Mouse (Mus musculus) v-Abl transformed pro-B cells (cell line): ENCODE measurements around the gene Pparg.

Source experiments
- in situ Hi-C, 2 experiments: fragments of 400-800 bp; cut with MboI; formaldehyde crosslinking; loops; one replicate each; pipeline ENCODE4 v1.15.1; 2025; ENCODE audit not compliant: unreplicated experiment in 2 of 2

Pparg gene

DNA sequence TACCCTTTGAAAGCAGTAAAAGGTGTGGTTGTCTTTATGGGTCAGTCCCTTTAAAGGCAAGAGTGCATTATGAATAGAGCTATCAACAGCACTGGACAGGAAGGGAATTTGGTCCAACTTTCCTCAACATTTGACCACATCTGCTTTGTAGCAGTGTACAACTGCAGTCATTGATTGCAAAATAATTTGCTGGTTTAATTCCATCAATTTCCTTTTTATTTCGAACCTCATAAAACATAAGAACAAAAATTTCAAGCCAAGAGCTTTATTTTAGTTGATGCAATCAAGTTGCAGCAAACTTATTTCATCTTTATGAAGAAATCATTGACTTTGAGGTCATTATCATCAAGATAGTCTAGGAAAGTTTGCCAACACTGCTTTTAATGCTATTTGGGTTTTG, 91.8 kb downstream of the Pparg start:
- in situ Hi-C loops, result no loop called here

- in situ Hi-C loops, result no loop called here
Measured at GRCm38 (mm10) chr6:115462743-115463337, 102.1 kb downstream of the Pparg start.

DNA sequence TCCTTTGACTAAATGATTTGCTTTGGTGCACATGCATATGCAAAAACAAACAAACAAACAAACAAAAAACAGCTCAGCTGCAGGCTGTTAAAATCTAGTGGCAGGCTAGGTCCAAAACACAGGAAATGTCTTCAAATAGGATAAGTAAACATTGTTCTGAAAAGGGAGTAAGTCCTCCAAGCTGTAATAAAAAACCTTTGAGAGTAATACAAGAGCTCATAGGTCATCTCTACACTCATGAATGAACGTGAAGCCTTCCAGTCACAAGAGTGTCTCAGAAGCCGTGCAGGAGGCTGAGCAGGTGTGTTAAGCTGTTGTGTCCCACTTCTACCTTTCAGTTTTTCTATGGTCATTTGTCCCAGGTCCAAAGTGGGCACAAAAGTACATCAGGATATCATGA, 102.6 kb downstream of the Pparg start:
- in situ Hi-C loops, result no loop called here

GRCm38 (mm10) chr6:115464661-115465060, 103.9 kb downstream of the Pparg start:
- in situ Hi-C loops, result no loop called here

GRCm38 (mm10) chr6:115465463-115465862, 104.7 kb downstream of the Pparg start:
- in situ Hi-C loops, result no loop called here

DNA sequence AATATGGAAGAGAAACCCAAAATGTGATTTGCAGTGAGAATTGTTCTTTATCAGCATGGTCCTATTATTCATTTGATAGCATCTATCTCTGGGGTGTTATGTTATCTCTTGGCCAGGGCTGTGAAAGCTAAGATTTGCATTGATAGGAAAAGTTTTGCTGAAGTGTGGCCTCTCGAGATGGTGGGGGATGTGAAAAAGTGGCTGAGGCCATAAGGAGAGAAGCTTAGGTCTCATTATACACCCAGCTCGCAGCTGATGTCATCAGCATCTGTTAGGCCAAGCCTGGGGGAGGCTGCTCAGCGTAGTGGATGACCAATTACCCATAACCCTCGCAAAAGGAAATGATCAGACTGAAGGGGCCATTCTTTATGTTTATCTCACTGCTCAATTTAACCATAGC, 105.1 kb downstream of the Pparg start:
- in situ Hi-C loops, result no loop called here

DNA sequence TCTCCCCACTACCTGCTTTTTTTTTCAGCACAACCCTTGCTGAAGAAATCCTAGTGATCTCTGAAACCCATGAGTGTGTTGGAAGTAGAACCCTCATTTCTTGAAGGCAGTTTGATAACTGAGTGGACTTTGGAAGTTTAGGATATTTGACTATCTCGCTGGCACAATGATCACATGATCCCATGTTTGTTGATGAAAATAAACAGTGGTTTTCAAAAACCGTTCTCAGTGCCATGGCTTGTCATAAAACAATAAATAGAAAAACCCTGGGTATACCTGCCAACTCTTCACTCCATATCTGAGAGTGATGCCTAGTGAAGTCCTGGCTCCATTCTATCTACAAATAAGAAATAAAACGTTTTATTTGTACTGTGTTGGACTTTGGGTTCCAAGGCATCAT, 105.8 kb downstream of the Pparg start:
- in situ Hi-C loops, result no loop called here

- in situ Hi-C loops, result no loop called here
Measured at GRCm38 (mm10) chr6:115469666-115470581, 109.2 kb downstream of the Pparg start.

GRCm38 (mm10) chr6:115471956-115472355, 111.2 kb downstream of the Pparg start:
- in situ Hi-C loops, result no loop called here

DNA sequence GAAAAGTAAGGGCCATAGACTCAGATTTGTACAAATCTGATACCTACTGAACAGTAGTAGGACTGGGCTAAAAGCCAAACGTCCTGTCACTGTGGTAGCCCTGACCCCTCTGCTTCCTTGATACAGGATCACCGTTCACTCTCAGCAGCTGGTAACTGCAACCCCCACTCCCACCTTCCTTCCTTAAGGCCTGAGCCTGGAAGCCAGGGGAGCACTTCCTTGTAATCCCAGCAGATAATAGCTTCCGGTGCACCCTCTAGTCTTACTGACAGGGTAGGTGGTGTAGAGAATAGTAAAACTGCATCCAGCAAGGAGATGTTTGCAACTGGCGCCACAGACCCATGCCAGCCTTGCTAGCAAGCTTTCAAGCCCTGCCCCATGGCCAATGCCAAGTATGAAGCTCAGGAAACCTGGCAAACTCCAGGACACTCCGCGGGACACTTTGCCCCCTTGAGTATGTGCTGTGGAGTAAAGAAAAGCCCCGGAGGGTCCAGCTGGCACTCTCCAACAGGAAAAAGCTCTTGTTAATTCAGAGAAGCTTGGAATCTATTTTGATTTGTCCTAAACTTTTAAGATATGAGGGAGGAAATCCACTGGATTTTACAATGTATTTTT, 116.4 kb downstream of the Pparg start:
- in situ Hi-C loops, result no loop called here

DNA sequence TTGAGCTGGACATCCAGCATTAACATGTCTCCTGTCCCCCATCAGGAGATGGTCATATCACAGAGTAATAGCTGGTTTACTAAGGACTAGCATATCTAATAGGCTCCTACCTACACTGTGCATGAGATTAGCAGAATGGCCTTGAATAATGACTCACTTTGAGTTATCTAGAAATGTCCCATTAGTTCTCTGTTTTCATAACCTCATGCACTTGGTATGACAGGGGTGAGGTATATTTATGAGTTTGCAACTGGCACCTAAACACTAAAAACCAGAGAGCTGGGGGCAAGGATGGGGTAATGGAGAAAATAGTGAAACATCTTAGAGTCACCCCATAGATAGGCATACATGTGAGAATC, 119.2 kb downstream of the Pparg start:
- in situ Hi-C loops, result no loop called here

GRCm38 (mm10) chr6:115480322-115481017, 119.7 kb downstream of the Pparg start:
- in situ Hi-C loops, result no loop called here

DNA sequence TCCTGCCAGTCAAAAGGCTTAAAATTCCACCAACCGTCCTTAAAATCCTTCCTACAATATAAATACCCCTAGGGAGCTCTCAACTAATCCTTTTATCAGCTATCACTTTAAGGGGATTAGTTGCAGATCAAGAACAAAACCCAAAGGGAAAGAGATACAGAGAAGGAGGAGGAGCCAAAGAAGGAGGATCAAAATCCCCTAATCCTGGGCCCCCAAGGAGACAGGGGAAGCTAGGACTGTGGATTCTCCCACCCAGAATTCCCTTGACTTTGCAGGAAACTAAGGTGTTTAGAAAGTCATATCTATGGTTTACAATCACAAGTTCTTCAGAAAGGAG, 120.2 kb downstream of the Pparg start:
- in situ Hi-C loops, result no loop called here

- in situ Hi-C loops, result no loop called here
Measured at GRCm38 (mm10) chr6:115481603-115482002, 120.9 kb downstream of the Pparg start.

DNA sequence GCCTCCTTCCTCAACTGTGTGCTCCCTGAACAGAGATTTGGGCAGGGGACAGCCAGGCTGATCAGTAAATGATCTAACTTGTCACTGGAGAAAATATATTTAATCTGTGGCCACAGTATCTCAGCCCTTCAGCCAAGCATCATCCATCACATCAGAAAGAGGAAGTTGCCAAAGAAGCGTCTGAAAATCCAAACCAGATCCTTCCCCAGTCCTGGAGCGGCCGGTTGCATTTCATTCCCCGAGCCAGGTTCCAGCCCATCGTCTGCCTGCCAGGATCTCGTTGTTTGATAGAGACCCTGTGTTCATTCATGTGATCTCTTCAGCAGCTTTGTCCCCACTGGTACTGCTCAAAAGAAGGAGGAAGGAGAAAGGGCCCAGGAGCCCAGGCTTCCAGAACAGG, 124.9 kb downstream of the Pparg start:
- in situ Hi-C loops, result no loop called here

DNA sequence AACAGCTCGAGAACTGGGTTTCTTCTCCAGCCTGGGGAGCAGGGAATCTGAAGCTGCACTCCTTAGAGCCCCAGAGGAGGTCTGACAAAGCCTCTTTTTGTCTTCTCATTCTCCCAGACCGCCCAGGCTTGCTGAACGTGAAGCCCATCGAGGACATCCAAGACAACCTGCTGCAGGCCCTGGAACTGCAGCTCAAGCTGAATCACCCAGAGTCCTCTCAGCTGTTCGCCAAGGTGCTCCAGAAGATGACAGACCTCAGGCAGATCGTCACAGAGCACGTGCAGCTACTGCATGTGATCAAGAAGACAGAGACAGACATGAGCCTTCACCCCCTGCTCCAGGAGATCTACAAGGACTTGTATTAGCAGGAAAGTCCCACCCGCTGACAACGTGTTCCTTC, 129.1 kb downstream of the Pparg start:
- in situ Hi-C loops, result no loop called here

GRCm38 (mm10) chr6:115492952-115493613, 132.3 kb downstream of the Pparg start:
- in situ Hi-C loops, result no loop called here

DNA sequence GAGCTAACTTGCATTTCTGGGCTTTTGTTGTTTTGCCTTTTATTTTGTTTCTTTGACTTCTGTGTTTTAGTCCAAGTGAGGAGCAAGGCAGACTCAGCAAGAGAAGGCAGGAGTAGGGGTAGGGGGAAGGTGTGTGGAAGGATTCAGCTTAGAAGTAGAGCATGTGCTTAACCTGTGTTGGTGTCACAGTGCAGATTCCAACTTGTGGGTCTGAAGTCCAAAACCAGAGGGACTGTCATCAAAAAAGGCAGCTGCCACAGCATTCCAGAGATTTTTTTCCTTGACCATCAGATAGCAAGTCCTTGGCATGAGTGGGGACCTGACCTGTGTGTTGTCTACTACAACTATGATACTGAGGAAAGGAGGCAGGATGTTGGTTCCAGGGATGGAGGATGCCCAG, 133.1 kb downstream of the Pparg start:
- in situ Hi-C loops, result no loop called here

- in situ Hi-C loops, result no loop called here
Measured at GRCm38 (mm10) chr6:115499540-115499939, 138.8 kb downstream of the Pparg start.

GRCm38 (mm10) chr6:115500234-115500633, 139.5 kb downstream of the Pparg start:
- in situ Hi-C loops, result no loop called here

DNA sequence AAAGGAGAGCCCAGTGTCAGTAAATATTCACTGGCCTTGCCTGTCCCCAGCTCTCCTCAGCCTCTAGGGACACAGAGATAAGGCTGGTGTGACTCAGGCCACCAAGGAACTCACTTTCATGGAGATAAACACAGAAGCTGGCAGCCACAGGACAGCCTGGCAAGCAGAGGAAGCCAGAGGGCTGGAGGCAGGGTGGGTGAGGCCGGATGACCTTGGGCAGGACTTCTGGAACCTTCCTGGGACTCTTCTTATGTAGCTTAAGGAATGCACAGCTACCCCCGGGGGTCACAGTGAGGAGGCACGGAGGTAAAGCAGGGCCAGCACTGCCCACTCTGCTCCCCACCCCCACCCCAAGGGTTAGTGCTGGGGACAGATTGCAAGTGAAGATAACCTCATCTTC, 140.4 kb downstream of the Pparg start:
- in situ Hi-C loops, result no loop called here
